Mouse (Mus musculus): Measurements from ENCODE around the gene Slc16a7. TPM values are rescaled to one million over a fixed set of nuclear protein-coding genes. Genes with fewer than 3 reads are reported as not detected.

Gene Slc16a7
- polyA plus RNA-seq, 1 experiment from 2014 or later: 3.7 TPM

DNA sequence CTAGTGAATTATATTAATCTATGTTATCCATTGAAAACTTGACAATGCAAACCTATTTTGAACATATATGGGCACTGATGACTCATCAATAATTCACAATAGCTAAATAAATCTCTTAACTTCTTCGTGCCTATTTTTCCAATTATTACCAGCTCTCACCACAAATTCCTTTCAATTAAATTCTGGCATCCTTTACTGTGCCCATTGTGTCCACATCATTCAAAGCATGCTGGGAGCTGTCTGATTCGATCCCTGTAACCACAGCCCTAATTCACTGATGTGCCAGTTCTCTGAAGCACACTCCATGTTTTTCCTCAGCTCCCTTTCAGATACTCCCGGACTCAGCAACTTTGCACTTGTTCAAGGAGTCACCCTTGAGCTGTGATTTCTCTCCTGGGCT, 41.1 kb downstream of the Slc16a7 start:
- no peaks in the 10 kb centered on the region for H3K36me3 ChIP-seq
- no peak overlapping the region for H3K9ac ChIP-seq
- H3K27me3 ChIP-seq: no peaks in the 10 kb centered on the region
- H3K4me2 ChIP-seq: no peak overlapping the region
- 74% methylated on average over 3 of the region's 3 CpGs for WGBS
- H3K27ac ChIP-seq: no peak overlapping the region
- no peaks in the 10 kb centered on the region for H3K4me1 ChIP-seq
- ATAC-seq (ENCODE audit: insufficient number of reproducible peaks, low FRiP score, low TSS enrichment, low read depth): no peak
- no peak overlapping the region for H3K4me3 ChIP-seq
- no peaks in the 10 kb centered on the region for H3K9me3 ChIP-seq

DNA sequence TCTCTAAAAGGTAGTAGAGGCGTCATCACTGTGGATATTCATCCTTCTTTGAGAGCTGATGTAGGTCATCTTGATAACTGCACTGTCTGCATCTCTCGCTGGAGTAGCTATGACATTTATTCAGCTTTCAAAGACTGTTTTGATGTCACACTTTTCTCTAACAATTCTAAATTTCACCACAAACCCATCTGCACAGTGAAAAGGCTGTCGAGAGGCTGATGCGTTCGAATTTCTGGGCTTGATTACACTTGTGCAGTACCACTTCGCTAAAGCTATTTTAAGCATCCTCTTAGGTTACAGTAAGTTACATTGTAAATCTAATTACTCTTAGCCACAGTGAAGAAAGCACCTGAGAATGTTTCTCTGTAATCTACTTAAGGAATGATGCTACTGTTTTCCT, 42.1 kb downstream of the Slc16a7 start:
- Histone ChIP-seq H3K4me3 (no peak overlapping the region), H3K9me3 (no peaks in the 10 kb centered on the region), H3K4me2 (no peak overlapping the region), H3K4me1 (no peaks in the 10 kb centered on the region), H3K27me3 (no peaks in the 10 kb centered on the region), H3K9ac (no peak overlapping the region), H3K36me3 (no peaks in the 10 kb centered on the region), H3K27ac (no peak overlapping the region)
- ATAC-seq (ENCODE audit: insufficient number of reproducible peaks, low FRiP score, low TSS enrichment, low read depth): no peak
- 80% methylated on average over 6 of the region's 6 CpGs for WGBS

DNA sequence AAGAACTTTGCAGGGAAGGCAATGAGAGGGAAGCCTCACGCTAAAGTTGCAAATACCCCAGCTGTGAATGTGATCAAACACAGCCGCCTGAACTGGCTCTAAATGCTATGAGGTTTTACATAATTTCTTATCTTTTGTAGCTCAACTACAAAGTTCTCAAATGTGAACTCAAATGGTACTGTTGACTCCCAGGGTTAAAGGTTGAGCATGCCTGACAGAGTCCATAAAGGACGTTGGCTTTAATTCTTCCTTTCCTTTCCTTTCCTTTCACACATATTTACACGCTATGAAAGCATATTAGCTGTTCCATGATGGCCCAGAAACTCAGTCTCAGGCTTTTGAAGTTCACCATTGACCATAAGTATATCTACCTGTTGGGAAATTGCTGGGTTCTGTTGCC, 42.9 kb downstream of the Slc16a7 start:
- ATAC-seq (ENCODE audit: insufficient number of reproducible peaks, low FRiP score, low TSS enrichment, low read depth): no peak
- no peak overlapping the region for H3K27ac ChIP-seq
- WGBS: 78% methylated on average over 4 of the region's 4 CpGs
- H3K9ac ChIP-seq: no peak overlapping the region
- H3K27me3 ChIP-seq: no peaks in the 10 kb centered on the region
- H3K4me3 ChIP-seq: no peak overlapping the region
- no peak overlapping the region for H3K4me2 ChIP-seq
- H3K9me3 ChIP-seq: no peaks in the 10 kb centered on the region
- H3K4me1 ChIP-seq: no peaks in the 10 kb centered on the region
- H3K36me3 ChIP-seq: no peaks in the 10 kb centered on the region

DNA sequence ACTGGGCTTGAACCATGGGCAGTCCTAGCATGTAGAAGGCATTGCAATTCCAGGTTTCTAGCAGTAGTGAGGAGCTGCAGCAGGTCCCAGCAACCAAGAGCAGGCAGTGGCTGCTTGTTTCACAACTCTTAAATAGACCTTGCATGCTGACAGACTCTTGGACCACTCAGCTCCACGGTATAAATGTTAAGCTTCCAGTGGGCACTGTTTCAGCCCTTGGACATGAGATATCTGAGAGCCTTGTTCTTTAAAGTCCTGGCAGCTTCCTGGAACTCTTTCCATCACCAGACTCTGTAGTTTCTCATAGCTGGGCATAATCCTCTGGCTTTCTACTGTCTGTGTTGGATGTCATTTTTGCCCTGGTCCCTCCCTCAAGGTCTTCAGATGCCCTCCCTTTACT, 43.7 kb downstream of the Slc16a7 start:
- no peak overlapping the region for H3K9ac ChIP-seq
- H3K4me2 ChIP-seq: no peak overlapping the region
- H3K27ac ChIP-seq: no peak overlapping the region
- no peaks in the 10 kb centered on the region for H3K4me1 ChIP-seq
- WGBS: 72% methylated on average over 1 of the region's 1 CpGs
- H3K9me3 ChIP-seq: no peaks in the 10 kb centered on the region
- H3K27me3 ChIP-seq: no peaks in the 10 kb centered on the region
- no peak overlapping the region for H3K4me3 ChIP-seq
- no peaks in the 10 kb centered on the region for H3K36me3 ChIP-seq
- no peak for ATAC-seq (ENCODE audit: insufficient number of reproducible peaks, low FRiP score, low TSS enrichment, low read depth)

DNA sequence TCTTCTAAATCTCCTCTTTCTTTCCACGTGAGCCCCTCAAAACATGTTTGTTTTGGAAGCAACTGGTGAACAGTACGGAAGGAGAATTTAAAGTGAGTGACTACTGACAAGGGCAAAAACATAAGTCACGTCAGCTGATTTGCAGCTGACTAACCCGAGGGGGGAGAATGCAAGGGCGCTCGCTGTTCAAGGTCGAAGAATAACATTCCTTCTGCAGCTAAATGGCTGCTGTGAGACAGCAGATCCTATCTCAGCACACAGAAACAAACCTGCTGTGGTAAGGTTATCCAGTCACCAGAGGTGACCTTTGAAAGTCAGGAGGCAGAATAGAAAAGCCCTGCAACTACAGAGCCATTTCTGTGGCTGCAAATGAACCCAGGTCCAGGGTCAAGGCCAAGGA, 47.1 kb downstream of the Slc16a7 start:
- H3K4me1 ChIP-seq: no peaks in the 10 kb centered on the region
- WGBS: 70% methylated on average over 7 of the region's 7 CpGs
- H3K36me3 ChIP-seq: no peaks in the 10 kb centered on the region

DNA sequence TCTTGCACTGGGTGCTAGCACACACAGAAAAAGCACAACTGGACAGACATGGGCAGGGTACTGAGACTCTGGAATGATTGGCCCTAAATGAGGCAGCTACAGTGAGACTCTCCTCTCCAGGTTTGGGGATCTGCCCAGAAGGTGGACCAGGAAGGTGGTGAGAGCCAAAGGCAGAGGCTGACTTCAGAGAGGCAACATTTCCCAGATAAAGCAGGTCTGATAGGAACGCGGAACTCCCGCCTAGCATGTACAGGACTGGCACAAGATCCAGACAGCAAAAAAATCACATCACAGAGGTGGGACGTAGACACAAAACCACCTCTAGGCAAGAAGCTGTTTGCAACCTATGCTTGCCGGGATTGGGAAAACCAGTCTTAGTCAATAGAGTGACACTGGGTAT, 55.5 kb downstream of the Slc16a7 start:
- WGBS: 89% methylated on average over 5 of the region's 5 CpGs
- H3K27ac ChIP-seq: no peak overlapping the region
- H3K4me1 ChIP-seq: peaks cover 1% of the 10 kb centered on the region; the same call in 1 of the 2 replicates
- H3K9ac ChIP-seq: no peak overlapping the region
- H3K36me3 ChIP-seq: no peaks in the 10 kb centered on the region
- H3K27me3 ChIP-seq: no peaks in the 10 kb centered on the region
- no peak overlapping the region for H3K4me3 ChIP-seq
- no peaks in the 10 kb centered on the region for H3K9me3 ChIP-seq
- H3K4me2 ChIP-seq: no peak overlapping the region
- no peak for ATAC-seq (ENCODE audit: insufficient number of reproducible peaks, low FRiP score, low TSS enrichment, low read depth)

More for the DNA sequence above, 47.1 kb downstream of the Slc16a7 start:
- H3K27me3 ChIP-seq: no peaks in the 10 kb centered on the region
- no peak overlapping the region for H3K4me3 ChIP-seq
- no peak for ATAC-seq (ENCODE audit: insufficient number of reproducible peaks, low FRiP score, low TSS enrichment, low read depth)
- no peaks in the 10 kb centered on the region for H3K9me3 ChIP-seq
- no peak overlapping the region for H3K4me2 ChIP-seq
- H3K9ac ChIP-seq: no peak overlapping the region
- no peak overlapping the region for H3K27ac ChIP-seq

DNA sequence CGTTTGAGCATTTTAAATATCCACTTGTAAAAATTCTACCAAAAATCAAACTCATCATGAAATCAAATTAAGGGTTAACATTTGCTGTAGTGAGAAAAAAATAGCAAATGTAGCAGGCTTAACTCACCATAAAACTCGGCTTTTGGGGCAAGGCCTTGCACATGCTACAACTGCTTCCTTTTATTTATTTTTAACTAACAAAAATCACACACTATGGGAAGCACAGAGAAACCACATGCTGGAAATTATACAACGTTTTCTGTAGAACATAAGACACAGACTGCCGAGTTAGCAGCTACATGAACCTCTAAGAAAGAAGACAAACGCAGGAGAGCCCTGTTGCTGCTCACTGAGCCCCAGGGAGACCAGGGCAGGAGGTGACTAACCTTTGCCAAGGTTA, 57.9 kb downstream of the Slc16a7 start:
- Histone ChIP-seq H3K4me3 (no peak overlapping the region), H3K4me1 (peaks cover 10% of the 10 kb centered on the region), H3K4me2 (no peak overlapping the region), H3K27ac (no peak overlapping the region), H3K9me3 (no peaks in the 10 kb centered on the region), H3K27me3 (no peaks in the 10 kb centered on the region), H3K36me3 (no peaks in the 10 kb centered on the region), H3K9ac (no peak overlapping the region)
- no peak for ATAC-seq (ENCODE audit: insufficient number of reproducible peaks, low FRiP score, low TSS enrichment, low read depth)
- WGBS: 21% methylated on average over 5 of the region's 5 CpGs

DNA sequence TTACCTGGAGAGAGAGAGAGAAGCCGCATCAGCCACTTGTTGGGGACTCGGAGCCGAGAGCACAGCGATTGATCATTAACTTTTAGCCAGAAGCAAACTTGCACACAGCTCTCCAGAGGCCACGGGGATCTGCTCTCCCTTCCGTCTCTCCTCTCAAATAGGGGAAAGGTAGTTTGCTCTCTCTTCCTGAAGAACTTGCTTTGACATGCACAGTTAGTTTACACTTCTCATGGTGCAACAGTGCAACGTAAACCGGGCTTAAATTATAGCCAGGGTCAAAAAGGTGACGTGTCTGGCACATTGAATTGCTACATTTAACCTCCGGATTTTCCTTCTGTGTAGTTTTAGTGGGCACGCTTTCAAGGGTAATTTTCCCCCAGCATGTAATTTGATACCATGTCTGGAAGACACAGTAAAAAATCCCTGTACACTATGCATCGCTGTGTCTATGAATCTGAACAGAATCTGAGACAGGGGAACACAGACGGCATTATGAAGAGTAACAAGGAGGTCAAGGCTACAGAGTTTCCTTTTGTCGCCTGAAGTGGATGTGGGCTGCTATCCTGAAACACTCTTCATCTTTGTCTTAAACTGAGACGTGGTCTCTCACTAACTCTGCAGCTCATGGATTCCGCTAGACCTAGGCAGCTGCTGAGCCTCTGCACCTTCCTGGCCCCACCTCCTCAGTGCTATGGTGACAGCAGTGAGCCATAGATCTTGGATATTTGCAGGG, 60.8 kb downstream of the Slc16a7 start:
- H3K27me3 ChIP-seq: no peaks in the 10 kb centered on the region
- no peak overlapping the region for H3K27ac ChIP-seq
- H3K4me2 ChIP-seq: peak overlapping the region; percentile 46
- ATAC-seq (ENCODE audit: insufficient number of reproducible peaks, low FRiP score, low TSS enrichment, low read depth): peak; percentile 40; the same call in 1 of the 2 replicates
- H3K36me3 ChIP-seq: no peaks in the 10 kb centered on the region
- H3K9ac ChIP-seq: no peak overlapping the region
- peak overlapping the region; percentile 20 for H3K4me3 ChIP-seq
- WGBS: 9% methylated on average over 16 of the region's 16 CpGs
- no peaks in the 10 kb centered on the region for H3K9me3 ChIP-seq
- peaks cover 10% of the 10 kb centered on the region for H3K4me1 ChIP-seq

DNA sequence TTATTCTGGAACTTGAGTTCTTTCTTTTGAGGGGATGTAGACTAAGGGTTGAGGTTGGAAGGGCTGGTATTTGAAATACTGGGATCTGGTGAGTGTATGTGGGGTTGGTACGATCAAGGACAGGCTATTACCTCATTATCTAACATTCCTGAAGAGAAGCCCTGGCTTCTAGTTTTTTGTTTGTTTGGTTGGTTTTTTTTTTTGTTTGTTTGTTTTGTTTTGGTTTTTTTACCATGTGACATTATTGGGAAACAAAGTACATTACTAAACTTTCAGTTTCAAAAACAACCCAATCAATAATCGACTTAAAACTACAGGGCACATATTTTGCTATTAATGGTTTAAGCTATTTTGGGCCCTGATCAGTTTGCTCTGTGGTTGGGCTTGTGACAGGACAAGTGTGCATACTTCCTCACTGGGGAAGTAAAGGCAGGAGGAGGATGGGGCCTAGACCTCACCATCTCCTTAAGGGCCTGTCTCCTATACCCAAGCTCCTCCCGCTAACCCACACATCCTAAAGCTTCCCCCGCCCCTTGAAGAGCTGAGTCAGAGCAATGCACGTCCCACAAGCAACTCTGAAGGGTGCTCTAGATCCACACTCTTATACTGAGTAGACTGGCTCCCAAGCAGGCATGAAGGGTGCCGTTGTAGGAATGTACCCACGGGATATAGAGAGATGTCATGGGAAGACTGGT, 64.2 kb downstream of the Slc16a7 start:
- Histone ChIP-seq H3K4me1 (peaks cover 10% of the 10 kb centered on the region), H3K9ac (no peak overlapping the region), H3K4me2 (no peak overlapping the region), H3K27me3 (no peaks in the 10 kb centered on the region), H3K36me3 (no peaks in the 10 kb centered on the region), H3K4me3 (no peak overlapping the region), H3K27ac (no peak overlapping the region), H3K9me3 (no peaks in the 10 kb centered on the region)
- 87% methylated on average over 7 of the region's 7 CpGs for WGBS
- no peak for ATAC-seq (ENCODE audit: insufficient number of reproducible peaks, low FRiP score, low TSS enrichment, low read depth)

DNA sequence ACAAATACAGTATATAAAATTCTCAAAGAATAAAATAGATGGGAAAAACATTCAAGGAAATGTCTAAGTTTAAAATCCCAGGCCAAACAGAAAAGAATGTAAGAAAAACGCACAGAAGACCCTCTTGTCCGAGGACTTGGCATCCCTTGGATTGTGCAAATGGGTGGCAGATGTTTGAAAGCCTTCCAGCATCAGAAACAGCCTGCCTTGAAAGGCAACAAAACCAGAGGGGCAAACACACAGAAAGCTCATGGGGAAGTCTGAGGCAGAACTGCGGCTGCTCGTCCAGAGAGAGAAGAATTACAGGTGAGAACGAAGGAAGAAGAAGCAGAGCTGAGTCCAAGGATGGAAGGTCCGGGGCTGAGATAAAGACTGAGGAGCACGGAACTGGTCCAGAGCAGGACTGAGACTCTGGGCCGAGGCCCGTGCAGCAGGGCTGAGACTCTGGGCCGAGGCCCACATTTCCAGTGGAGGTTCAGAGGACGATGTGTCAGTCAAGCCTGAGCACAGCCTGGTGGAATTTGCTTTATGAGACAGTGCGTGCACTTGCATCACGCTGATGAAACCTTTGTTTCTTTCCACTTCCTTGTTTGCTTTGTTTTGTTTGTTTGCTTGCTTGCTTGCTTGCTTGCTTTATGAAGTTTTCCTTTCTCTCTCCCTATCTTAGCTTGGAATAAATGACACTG, 65.0 kb downstream of the Slc16a7 start:
- no peaks in the 10 kb centered on the region for H3K36me3 ChIP-seq
- H3K27ac ChIP-seq: 0 out of 2 replicates have a peak overlapping the region, but pooled peaks have one; percentile 13
- no peak for ATAC-seq (ENCODE audit: insufficient number of reproducible peaks, low FRiP score, low TSS enrichment, low read depth)
- H3K4me1 ChIP-seq: peaks cover 10% of the 10 kb centered on the region
- H3K4me2 ChIP-seq: no peak overlapping the region
- H3K9me3 ChIP-seq: no peaks in the 10 kb centered on the region
- WGBS: 60% methylated on average over 13 of the region's 13 CpGs
- no peak overlapping the region for H3K9ac ChIP-seq
- H3K27me3 ChIP-seq: no peaks in the 10 kb centered on the region
- H3K4me3 ChIP-seq: no peak overlapping the region

DNA sequence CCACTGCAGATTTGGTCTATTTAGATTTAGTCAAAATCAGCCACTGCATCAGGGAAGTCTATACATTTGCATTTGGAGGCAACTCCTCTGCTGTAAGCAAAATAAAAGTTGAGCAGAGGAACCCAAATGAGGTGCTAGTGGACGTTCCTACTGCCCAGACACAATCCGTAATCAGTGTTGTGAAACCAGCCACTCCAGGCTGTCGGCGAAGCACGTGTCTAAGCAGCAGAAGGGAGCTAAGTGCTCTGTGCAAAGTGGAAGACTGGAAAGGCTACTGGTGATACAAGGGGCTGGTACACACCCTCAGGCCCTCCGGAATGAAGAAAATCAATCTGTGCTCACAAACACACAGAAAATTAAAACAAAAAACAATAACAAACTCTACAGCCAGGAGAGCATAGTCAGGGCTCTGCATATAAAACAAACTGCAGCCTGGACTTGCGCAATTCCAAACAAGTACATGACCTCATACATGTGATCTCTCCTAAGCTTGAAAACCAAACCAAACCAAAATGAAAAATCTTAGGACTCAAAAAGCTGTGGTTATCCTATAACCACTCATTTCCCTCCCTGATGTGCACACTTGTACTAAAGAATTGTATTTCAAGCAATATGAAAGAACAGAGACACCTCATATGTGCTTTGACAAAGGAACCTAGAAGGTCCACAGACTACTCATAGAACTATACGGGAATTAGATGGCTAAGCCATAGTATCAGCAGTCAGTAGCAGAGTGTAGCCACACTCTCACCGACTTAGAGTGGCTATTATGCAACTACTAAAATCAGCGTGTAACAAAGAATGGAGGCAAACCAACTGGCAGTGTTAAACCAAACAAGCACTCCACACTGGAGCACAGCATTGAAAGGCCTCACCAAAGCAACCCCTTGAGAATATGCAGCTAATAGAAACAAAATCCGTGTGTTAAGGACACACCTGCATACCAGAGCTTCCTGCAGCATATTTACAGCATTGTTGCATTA, 67.5 kb downstream of the Slc16a7 start:
- 70% methylated on average over 11 of the region's 11 CpGs for WGBS
- no peaks in the 10 kb centered on the region for H3K27me3 ChIP-seq
- H3K4me1 ChIP-seq: no peaks in the 10 kb centered on the region
- no peaks in the 10 kb centered on the region for H3K36me3 ChIP-seq
- no peak for ATAC-seq (ENCODE audit: insufficient number of reproducible peaks, low FRiP score, low TSS enrichment, low read depth)
- H3K9me3 ChIP-seq: no peaks in the 10 kb centered on the region
- H3K27ac ChIP-seq: no peak overlapping the region
- no peak overlapping the region for H3K9ac ChIP-seq
- H3K4me2 ChIP-seq: no peak overlapping the region
- H3K4me3 ChIP-seq: no peak overlapping the region
